Mouse (Mus musculus): ENCODE results near the gene Ahsa2. TPM values are rescaled to one million over a fixed set of nuclear protein-coding genes. Genes with fewer than 3 reads are reported as not detected.

Ahsa2 gene
- polyA plus RNA-seq (2015; fragmentation: Nextera tagmentation; extraction: Ambion mirVana), result 29.9 and 34.7 TPM in 2 replicates

GRCm38 (mm10) chr11:23497718-23498509, at the start of gene Ahsa2:
Gene Ahsa2, minus strand, starts transcription at chr11:23498030.

DNA sequence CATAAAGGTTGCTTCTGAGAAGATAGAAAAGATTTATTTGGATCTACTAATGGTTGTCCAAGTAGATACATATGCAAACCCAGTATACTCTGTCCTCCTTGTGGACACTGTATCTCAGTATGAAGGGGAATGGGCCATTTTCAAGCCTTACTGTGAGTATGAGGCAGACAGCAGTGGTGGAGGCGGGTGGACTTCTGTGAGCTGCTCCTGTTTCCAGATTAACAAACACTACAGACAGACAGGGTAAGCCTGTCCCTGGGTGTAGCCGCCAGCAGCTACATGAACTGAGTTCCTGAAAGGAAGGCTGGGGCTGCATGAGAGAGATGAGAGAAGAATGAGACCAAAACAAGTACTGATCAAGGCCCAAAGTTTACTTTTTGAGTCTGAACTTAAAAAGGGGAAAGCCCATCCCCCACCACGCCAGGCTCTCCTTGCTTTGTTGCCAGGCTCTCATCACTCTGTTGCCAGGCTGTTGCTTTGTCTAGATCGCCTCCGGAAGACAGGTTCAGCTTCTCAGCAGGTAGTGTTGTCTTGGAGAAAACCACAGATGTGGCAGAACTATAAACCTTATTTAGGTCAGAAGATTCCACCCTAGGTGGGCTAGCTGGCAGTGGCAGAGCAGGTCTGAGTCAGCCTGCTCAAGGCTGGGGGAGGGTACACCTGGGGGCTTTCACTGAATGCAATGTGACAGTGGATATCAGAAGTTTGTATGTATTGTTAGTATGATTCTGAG, 22.8 kb upstream of the Ahsa2 start, which contains the start of gene 1700093K21Rik:
Gene 1700093K21Rik (minus strand): TSS at position 683 of the 733 bp plus-strand sequence.

Small RNA genes within 50 kb of the gene (microRNA-seq; reads per million reads assigned to microRNA genes)
- 0 reads per million in 2 experiments for gene Gm47279

Other genes starting within 250 kb of the Ahsa2 start
- 18.4 and 20.8 TPM in 2 replicates for gene Xpo1, start 242.0 kb downstream of the Ahsa2 start, polyA plus RNA-seq (2015; fragmentation: Nextera tagmentation; extraction: Ambion mirVana)
- gene Usp34, start 191.1 kb downstream of the Ahsa2 start, polyA plus RNA-seq (2015; fragmentation: Nextera tagmentation; extraction: Ambion mirVana), result 9.0 and 12.1 TPM in 2 replicates
- not detected in 2 replicates for gene 1700093K21Rik, start 23.1 kb upstream of the Ahsa2 start, polyA plus RNA-seq (2015; fragmentation: Nextera tagmentation; extraction: Ambion mirVana)
- gene 0610010F05Rik, start 135.6 kb upstream of the Ahsa2 start, polyA plus RNA-seq (2015; fragmentation: Nextera tagmentation; extraction: Ambion mirVana), result 14.1 and 15.0 TPM in 2 replicates
- gene Pus10, start 167.6 kb upstream of the Ahsa2 start, polyA plus RNA-seq (2015; fragmentation: Nextera tagmentation; extraction: Ambion mirVana), result 11.2 and 11.3 TPM in 2 replicates
- gene Pex13, start 167.9 kb upstream of the Ahsa2 start, polyA plus RNA-seq (2015; fragmentation: Nextera tagmentation; extraction: Ambion mirVana), result 27.3 and 36.0 TPM in 2 replicates